In the genomic region with DNA sequence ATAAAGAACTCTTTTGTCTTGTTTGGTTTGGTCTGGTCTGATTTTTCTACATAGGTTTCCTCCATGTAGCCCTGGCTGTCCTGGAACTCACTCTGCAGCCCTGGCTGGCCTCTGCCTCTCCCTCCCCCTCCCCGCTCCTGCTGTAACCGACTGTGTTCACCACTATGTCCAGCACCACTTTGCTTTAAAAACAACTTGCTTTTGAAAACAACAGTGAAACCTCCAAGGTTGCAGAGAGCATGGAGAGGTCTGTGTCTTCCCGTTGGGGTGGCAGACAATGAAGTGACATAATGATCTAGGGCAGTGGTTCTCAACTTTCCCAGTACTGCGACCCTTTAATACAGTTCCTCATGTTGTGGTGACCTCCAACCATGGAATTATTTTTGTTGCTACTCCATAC, we compare ENCODE assay signal across 16 mouse cellular contexts.
"Had no signal": no experiment of that assay in that cellular context is flagged by ENCODE, and none has a peak within 500 bp of the region (broad histone marks: within the 10 kb centered on the region; RNA-seq: fewer than 3 reads in every experiment).

No protein-coding gene starts in this region.

- DNase-seq: kidney, adult 2 months; kidney, postnatal 25 days; layer of hippocampus, adult 9-11 months; liver; lung, adult 18-20 months; midbrain, embryonic 14.5 days; thymus, postnatal 36 days had no signal

- H3K9me3 ChIP-seq: limb, embryonic 10.5 days; limb, embryonic 13.5 days; liver, embryonic 12.5 days; liver, embryonic 15.5 days; stomach, embryonic 15.5 days had no signal

- H3K4me1 ChIP-seq: liver, embryonic 12.5 days; liver, embryonic 15.5 days; stomach, embryonic 15.5 days had no signal

- H3K4me3 ChIP-seq: layer of hippocampus, adult 2 months; limb, embryonic 10.5 days; limb, embryonic 13.5 days; liver, embryonic 12.5 days; liver, embryonic 15.5 days; stomach, embryonic 15.5 days had no signal

- H3K4me2 ChIP-seq: limb, embryonic 13.5 days; liver, embryonic 12.5 days; liver, embryonic 15.5 days; midbrain, embryonic 11.5 days; stomach, embryonic 15.5 days had no signal

- H3K36me3 ChIP-seq: limb, embryonic 10.5 days; limb, embryonic 13.5 days; liver, embryonic 12.5 days; liver, embryonic 15.5 days; stomach, embryonic 15.5 days had no signal

- ATAC-seq: intestine, postnatal 0 days; liver, embryonic 12.5 days had no signal

- H3K27ac ChIP-seq: kidney, postnatal 0 days; layer of hippocampus, adult 2 months; limb, embryonic 10.5 days; limb, embryonic 13.5 days; liver, embryonic 12.5 days; liver, embryonic 15.5 days; stomach, embryonic 15.5 days had no signal

- H3K27me3 ChIP-seq: limb, embryonic 13.5 days; liver, embryonic 12.5 days; liver, embryonic 15.5 days; stomach, embryonic 15.5 days had no signal

- H3K9ac ChIP-seq: limb, embryonic 13.5 days; liver, embryonic 15.5 days; stomach, embryonic 15.5 days had no signal
